Mouse (Mus musculus): ENCODE results near the gene Selenbp2. TPM values are rescaled to one million over a fixed set of nuclear protein-coding genes. Genes with fewer than 3 reads are reported as not detected.
A peak's percentile ranks its signal among the peaks of the same experiment; 100 is the strongest.
"Not testable (repeated sequence)": the region's sequence is repeated elsewhere in the genome, so short reads cannot be mapped to it uniquely, and the experiment has no call there.

The Selenbp2 gene
- 10 to 100 TPM; 14.7 to 17.5 (median 15.4) TPM for total RNA-seq (2022)

GRCm38 (mm10) chr3:94693329-94693825 is at the start of gene Selenbp2:
Gene Selenbp2 (plus strand): TSS chr3:94693556.
- no peak for DNase-seq (ENCODE audit: low spot score)

GRCm38 (mm10) chr3:94648755-94649590 is 44.4 kb upstream of the Selenbp2 start:
- DNase-seq (ENCODE audit: low spot score) = no peak

- DNase-seq (ENCODE audit: low spot score) = no peak
These were observed 42.9 kb upstream of the Selenbp2 start for GRCm38 (mm10) chr3:94650409-94650808.

GRCm38 (mm10) chr3:94653967-94654366 is 39.4 kb upstream of the Selenbp2 start:
- DNase-seq (ENCODE audit: low spot score) = not testable (repeated sequence)

- not testable (repeated sequence) for DNase-seq (ENCODE audit: low spot score)
These were observed 35.3 kb upstream of the Selenbp2 start for GRCm38 (mm10) chr3:94657852-94658739.

- peak; percentile 33 for DNase-seq (ENCODE audit: low spot score)
These were observed 34.6 kb upstream of the Selenbp2 start, which contains the start of gene Tuft1 for GRCm38 (mm10) chr3:94658740-94659095. Gene Tuft1 (minus strand): TSS chr3:94658872.

GRCm38 (mm10) chr3:94659142-94659748 is 34.1 kb upstream of the Selenbp2 start:
- DNase-seq (ENCODE audit: low spot score) = not testable (repeated sequence)

- DNase-seq (ENCODE audit: low spot score) = not testable (repeated sequence)
These were observed 32.5 kb upstream of the Selenbp2 start for GRCm38 (mm10) chr3:94660841-94661240.

GRCm38 (mm10) chr3:94665060-94665802 is 28.1 kb upstream of the Selenbp2 start:
- DNase-seq (ENCODE audit: low spot score) = not testable (repeated sequence)

- not testable (repeated sequence) for DNase-seq (ENCODE audit: low spot score)
These were observed 27.5 kb upstream of the Selenbp2 start for GRCm38 (mm10) chr3:94665896-94666295.

GRCm38 (mm10) chr3:94675101-94675500 is 18.3 kb upstream of the Selenbp2 start:
- DNase-seq (ENCODE audit: low spot score) = not testable (repeated sequence)

- DNase-seq (ENCODE audit: low spot score) = no peak
These were observed 14.0 kb upstream of the Selenbp2 start for GRCm38 (mm10) chr3:94679351-94679841.

- DNase-seq (ENCODE audit: low spot score) = not testable (repeated sequence)
These were observed 13.3 kb upstream of the Selenbp2 start for GRCm38 (mm10) chr3:94680032-94680431.

GRCm38 (mm10) chr3:94680783-94681182 is 12.6 kb upstream of the Selenbp2 start:
- peak; percentile 12 for DNase-seq (ENCODE audit: low spot score)

GRCm38 (mm10) chr3:94683646-94684045 is 9.7 kb upstream of the Selenbp2 start:
- no peak for DNase-seq (ENCODE audit: low spot score)

- not testable (repeated sequence) for DNase-seq (ENCODE audit: low spot score)
These were observed 7.2 kb upstream of the Selenbp2 start for GRCm38 (mm10) chr3:94685989-94686772.

- DNase-seq (ENCODE audit: low spot score) = not testable (repeated sequence)
These were observed 4.7 kb upstream of the Selenbp2 start for GRCm38 (mm10) chr3:94688698-94689097.

GRCm38 (mm10) chr3:94689195-94689594 is 4.2 kb upstream of the Selenbp2 start:
- not testable (repeated sequence) for DNase-seq (ENCODE audit: low spot score)

- not testable (repeated sequence) for DNase-seq (ENCODE audit: low spot score)
These were observed 3.2 kb upstream of the Selenbp2 start for GRCm38 (mm10) chr3:94690162-94690561.
